Mouse (Mus musculus) granulocyte monocyte progenitor cell, adult 5-6 weeks (primary cell): ENCODE results near the gene Braf. TPM values are rescaled to one million over a fixed set of nuclear protein-coding genes. Genes with fewer than 3 reads are reported as not detected.

Experiments used
- ATAC-seq: replicated peaks from 2 replicates; pipeline ENCODE4 v1.8.0; 2016; ENCODE audit warnings: mild to moderate bottlenecking, moderate TSS enrichment, inconsistent platforms; ENCODE audit not compliant: poor library complexity, severe bottlenecking
- total RNA-seq, 2 experiments: library from RNA; stranded (forward) in 1 of 2; stranded (reverse) in 1 of 2; fragments of 200-712, 200-1000 nt in 1 of 2; fragments of >200 nt in 1 of 2; fragmentation: Nextera tagmentation in 1 of 2; gene quantifications; 2 replicates each; pipeline ENCODE4 v1.2.3; 2014 to 2017

Gene Braf
- total RNA-seq, 2 experiments from 2014 or later, result 25.1 to 28.7 TPM

DNA sequence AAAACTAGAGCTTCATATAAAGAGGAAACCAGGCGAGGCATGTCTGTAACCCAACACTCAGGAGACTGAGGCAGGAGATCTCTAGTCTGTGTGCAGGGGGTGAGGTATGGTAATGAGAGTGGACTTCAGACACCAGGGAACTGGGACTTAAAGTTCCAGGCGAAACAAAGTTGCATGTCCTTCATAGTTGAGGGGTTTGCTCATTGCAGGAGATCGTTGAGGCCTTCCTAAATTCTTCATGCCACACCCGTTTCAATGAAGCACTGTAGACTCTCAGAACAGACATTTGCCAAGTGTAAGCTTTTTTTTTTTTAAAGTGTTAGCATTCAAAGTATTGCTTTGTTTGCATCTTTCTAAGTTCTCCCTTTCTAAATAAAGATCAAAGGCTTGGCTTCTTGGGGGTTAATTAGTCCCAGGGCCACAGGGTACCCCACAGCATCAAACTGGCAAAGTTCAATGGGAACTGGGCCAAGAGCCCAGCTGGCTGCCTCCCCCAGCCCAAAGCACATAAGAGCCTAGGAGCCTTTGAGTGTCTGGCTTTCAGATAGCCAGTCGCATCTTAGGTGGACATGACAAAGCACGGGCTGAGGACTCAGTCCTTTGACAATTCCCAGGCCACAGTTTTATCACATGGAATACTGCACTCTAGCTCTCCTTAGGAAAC lies 165.9 kb downstream of the Braf start:
- no peak for ATAC-seq

DNA sequence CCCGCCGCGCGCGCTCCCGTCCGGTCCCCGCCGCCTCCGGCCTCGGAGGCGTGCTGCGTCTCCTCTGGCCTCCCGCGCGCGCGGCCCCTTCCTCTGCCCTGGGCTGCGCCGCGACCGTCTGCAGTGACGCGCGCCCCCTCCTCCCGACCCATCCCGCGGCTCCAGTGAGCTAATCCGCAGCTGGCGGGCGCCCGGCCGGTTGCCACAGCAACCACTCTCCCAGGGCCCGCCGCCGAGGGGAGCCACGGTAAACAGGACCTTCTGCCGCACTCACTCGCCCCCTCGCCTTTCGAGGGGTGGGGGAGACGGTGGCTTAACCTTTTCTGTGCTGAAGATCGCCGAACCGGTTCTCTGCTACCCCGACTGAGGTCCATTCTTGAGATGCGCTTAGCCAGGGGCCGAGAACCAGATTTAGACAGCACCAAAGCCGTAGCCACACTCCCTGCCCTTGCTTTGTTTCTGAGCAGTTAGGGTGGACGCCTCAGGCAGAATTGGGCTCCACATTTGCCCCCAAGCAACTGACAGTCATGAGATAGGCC lies 167.5 kb downstream of the Braf start, which contains the start of gene Dennd2a:
TSS of gene Dennd2a (minus strand) at position 145 of the 539 bp plus-strand sequence.
- ATAC-seq, result peak; percentile 62

DNA sequence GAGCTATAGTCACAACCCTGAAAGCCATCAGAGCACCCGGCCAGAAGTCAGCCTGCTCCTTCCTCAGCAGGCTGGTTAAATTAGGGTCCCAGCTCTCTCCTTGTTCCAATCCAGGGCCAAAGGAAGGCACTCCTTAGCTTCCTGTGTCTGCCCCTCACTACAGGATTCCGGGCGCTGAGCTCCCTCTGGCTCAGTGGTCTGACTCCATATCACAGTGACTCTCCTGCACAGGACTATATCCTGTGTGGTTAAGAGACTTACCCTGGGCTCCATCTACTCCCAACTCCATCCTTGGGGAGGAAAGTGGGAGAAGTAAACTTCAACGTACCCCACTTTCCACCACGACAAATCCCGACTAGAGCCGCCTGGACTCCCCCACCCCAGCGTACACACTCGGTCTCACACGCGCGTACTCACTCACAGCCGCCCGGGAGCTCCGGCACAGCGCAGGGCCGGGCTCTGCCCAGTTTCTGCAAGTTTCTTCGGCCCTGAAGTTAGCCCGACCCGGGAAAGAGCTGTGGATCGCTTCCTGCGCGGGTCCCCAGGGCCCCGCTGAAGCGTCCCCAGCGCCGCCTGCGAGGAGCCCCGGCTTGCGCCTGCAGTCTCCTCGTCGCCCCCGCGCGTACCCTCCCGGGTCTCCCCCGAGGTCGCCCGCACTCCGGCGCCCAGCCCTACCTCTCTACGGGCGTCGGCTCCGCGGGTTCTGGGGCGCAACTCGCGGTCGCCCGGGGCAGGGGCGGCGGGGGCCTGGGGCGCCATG lies 168.2 kb downstream of the Braf start:
- peak; percentile 30; the same call in 1 of the 2 replicates for ATAC-seq

DNA sequence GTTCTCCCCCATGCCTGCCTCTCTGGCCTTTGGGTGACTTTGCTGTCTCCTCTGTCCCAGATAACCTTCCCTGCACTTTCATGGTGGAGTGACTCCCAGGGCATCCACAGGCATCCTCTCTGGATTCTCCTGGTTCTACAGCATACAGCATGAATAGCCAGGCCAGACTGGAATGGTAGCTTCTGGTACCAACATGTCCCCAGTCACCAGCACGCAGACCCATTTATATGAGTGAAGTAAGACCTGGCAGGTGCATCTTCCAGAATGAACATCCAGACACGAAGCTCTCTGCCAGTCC lies 169.7 kb downstream of the Braf start:
- no peak for ATAC-seq

DNA sequence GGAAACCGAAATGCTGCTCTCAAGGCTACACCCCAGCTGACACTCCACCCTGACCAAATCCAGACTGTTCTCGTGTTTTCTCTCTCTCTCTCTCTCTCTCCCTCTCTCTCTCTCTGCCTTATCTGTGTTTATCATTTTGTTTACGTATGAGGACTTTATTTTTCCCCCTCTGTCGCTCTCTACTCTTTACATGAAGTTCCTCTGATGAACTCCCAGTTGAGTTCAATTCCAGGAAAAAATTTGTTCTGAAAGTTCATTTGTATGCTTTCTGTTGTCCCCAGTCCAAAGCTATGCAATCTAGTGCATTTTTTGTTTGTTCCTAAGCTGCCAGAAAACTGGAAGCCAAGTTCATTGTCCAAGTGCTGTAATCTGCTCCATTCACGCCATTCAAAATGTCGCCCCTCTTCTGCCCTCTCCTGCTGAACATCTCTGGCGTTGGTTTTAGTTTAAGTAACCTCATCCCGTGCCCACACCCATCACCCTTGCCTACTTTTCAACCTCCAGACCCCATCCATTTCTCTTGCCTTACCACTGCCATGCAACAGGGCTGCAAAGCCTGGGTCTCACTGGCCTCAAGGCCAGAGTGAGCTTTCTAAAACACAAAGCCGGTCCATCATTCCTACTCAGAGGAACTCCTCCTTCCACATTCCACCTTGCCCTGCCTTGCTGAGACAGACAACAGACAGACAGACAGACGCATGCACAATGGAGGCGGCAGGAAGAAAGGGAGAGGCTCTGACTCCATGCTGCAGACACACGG lies 170.2 kb downstream of the Braf start:
- ATAC-seq, result no peak

Other genes starting within 250 kb of the Braf start
- gene Dennd2a, start 167.6 kb downstream of the Braf start, total RNA-seq (2014; fragmentation: Nextera tagmentation), result 0.13 TPM in 1 of 2 replicates, not detected in the other
- gene Dennd2a, start 167.6 kb downstream of the Braf start, total RNA-seq (2017), result 0.15 and 0.52 TPM in 2 replicates
- gene Adck2, start 151.6 kb downstream of the Braf start, total RNA-seq (2014; fragmentation: Nextera tagmentation), result 9.7 and 16.2 TPM in 2 replicates
- 3.8 and 11.6 TPM in 2 replicates for gene Adck2, start 151.6 kb downstream of the Braf start, total RNA-seq (2017)
- 2.4 and 4.0 TPM in 2 replicates for gene Gm42420, start 139.7 kb downstream of the Braf start, total RNA-seq (2014; fragmentation: Nextera tagmentation)
- 0.90 and 1.4 TPM in 2 replicates for gene Gm42420, start 139.7 kb downstream of the Braf start, total RNA-seq (2017)
- gene Ndufb2, start 132.9 kb downstream of the Braf start, total RNA-seq (2014; fragmentation: Nextera tagmentation), result 165 and 172 TPM in 2 replicates
- gene Ndufb2, start 132.9 kb downstream of the Braf start, total RNA-seq (2017), result 93.4 and 107 TPM in 2 replicates
- gene Mrps33, start 85.5 kb upstream of the Braf start, total RNA-seq (2014; fragmentation: Nextera tagmentation), result 107 and 122 TPM in 2 replicates
- gene Mrps33, start 85.5 kb upstream of the Braf start, total RNA-seq (2017), result 55.8 and 64.7 TPM in 2 replicates
- gene Tmem178b, start 147.8 kb upstream of the Braf start, total RNA-seq (2014; fragmentation: Nextera tagmentation), result not detected in 2 replicates
- gene Tmem178b, start 147.8 kb upstream of the Braf start, total RNA-seq (2017), result not detected in 2 replicates